18 mouse cellular contexts compared by ENCODE assay signal in genomic region chr10:9362306-9362865, GRCm38 (mm10).
"Had no signal": no experiment of that assay in that cellular context is flagged by ENCODE, and none has a peak within 500 bp of the region (broad histone marks: within the 10 kb centered on the region; RNA-seq: fewer than 3 reads in every experiment).

No protein-coding gene starts in this region.

- H3K27me3 ChIP-seq: limb, embryonic 13.5 days; liver, embryonic 12.5 days; liver, embryonic 15.5 days; lung, embryonic 15.5 days; megakaryocyte, embryonic 14.5 days had no signal

- H3K4me3 ChIP-seq: limb, embryonic 10.5 days; limb, embryonic 13.5 days; liver, embryonic 12.5 days; liver, embryonic 15.5 days; lung, embryonic 15.5 days; megakaryocyte, embryonic 14.5 days; midbrain, embryonic 10.5 days had no signal

- H3K9ac ChIP-seq: limb, embryonic 13.5 days; liver, embryonic 12.5 days; liver, embryonic 15.5 days; lung, embryonic 15.5 days had no signal

- ATAC-seq: intestine, postnatal 0 days; liver, embryonic 12.5 days had no signal

- DNase-seq: kidney, adult 2 months; kidney, postnatal 25 days; liver; lung, adult 18-20 months; lung, postnatal 10 days; lung, postnatal 36 days; midbrain, embryonic 14.5 days; thymus, adult 18-20 months; thymus, postnatal 36 days had no signal

- H3K4me2 ChIP-seq: limb, embryonic 13.5 days; liver, embryonic 12.5 days; liver, embryonic 15.5 days; lung, embryonic 15.5 days had no signal

- H3K4me1 ChIP-seq: limb, embryonic 10.5 days; liver, embryonic 12.5 days; liver, embryonic 15.5 days; lung, embryonic 15.5 days; megakaryocyte, embryonic 14.5 days had no signal

- H3K36me3 ChIP-seq: limb, embryonic 10.5 days; limb, embryonic 13.5 days; liver, embryonic 12.5 days; liver, embryonic 15.5 days; lung, embryonic 15.5 days; midbrain, embryonic 10.5 days had no signal

- H3K9me3 ChIP-seq: limb, embryonic 10.5 days; limb, embryonic 13.5 days; liver, embryonic 12.5 days; liver, embryonic 15.5 days; lung, embryonic 15.5 days; megakaryocyte, embryonic 14.5 days; midbrain, embryonic 10.5 days had no signal

- H3K27ac ChIP-seq: kidney, postnatal 0 days; limb, embryonic 10.5 days; limb, embryonic 13.5 days; liver, embryonic 12.5 days; liver, embryonic 15.5 days; lung, embryonic 15.5 days; midbrain, embryonic 10.5 days had no signal
